Mouse (Mus musculus) forebrain, postnatal 0 days (tissue): Measurements from ENCODE around the gene Tmem235. TPM values are rescaled to one million over a fixed set of nuclear protein-coding genes. Genes with fewer than 3 reads are reported as not detected.

ENCODE experiments used
- ATAC-seq: fragments of 200-750 bp; cut with Nextera tagmentation; 2 replicates; pipeline ENCODE4 v1.8.0; 2017; ENCODE audit warnings: mild to moderate bottlenecking, moderate library complexity
- DNase-seq: peaks from one replicate; pipeline ENCODE4 v3.0.0-alpha.2; 2015
- H3K27ac ChIP-seq: fragments of 300-500 bp; sonication (generic); 2 replicates; pipeline ENCODE4 v1.5.1; 2014; ENCODE audit warnings: low read depth, mild to moderate bottlenecking, antibody characterized with exemption, low read length, moderate library complexity, mixed read lengths
- H3K27me3 ChIP-seq: fragments of 300-500 bp; sonication (generic); 2 replicates; pipeline ENCODE4 v1.6.1; 2014; ENCODE audit warnings: mild to moderate bottlenecking, low read length, mixed read lengths; ENCODE audit not compliant: insufficient read depth
- H3K36me3 ChIP-seq: fragments of 300-500 bp; sonication (generic); 2 replicates; pipeline ENCODE4 v1.6.1; 2014; ENCODE audit warnings: mild to moderate bottlenecking, moderate library complexity; ENCODE audit not compliant: insufficient read depth
- H3K4me1 ChIP-seq: fragments of 300-500 bp; sonication (generic); 2 replicates; pipeline ENCODE4 v1.6.1; 2014; ENCODE audit warnings: antibody characterized with exemption; ENCODE audit not compliant: insufficient read depth
- H3K4me2 ChIP-seq: fragments of 300-500 bp; sonication (generic); 2 replicates; pipeline ENCODE4 v1.6.1; 2014; ENCODE audit warnings: low read depth, mild to moderate bottlenecking, moderate library complexity
- H3K4me3 ChIP-seq: fragments of 300-500 bp; sonication (generic); 2 replicates; pipeline ENCODE4 v1.5.1; 2014; ENCODE audit warnings: low read depth, low read length, mixed read lengths
- H3K9ac ChIP-seq: fragments of 300-500 bp; sonication (generic); 2 replicates; pipeline ENCODE4 v1.6.1; 2014; ENCODE audit warnings: mild to moderate bottlenecking
- H3K9me3 ChIP-seq: fragments of 300-500 bp; sonication (generic); 2 replicates; pipeline ENCODE4 v1.6.1; 2016; ENCODE audit warnings: low read length
- CTCF ChIP-seq: sonication (generic); IDR thresholded peaks from 2 replicates; pipeline ENCODE4 v1.5.1; 2016; ENCODE audit warnings: antibody characterized with exemption, control low read depth, low read depth
- whole genome bisulfite sequencing: fragments of 180-500 bp; shearing (Covaris S2); extraction: QIAGEN DNeasy Blood & Tissue Kit; methylation state at CpG from one replicate; pipeline ENCODE4 v1.1.7; 2014; 5-methylcytosine and 5-hydroxymethylcytosine counted together
- polyA plus RNA-seq: library from polyadenylated mRNA; unstranded; fragments of >200 nt; fragmentation: Nextera tagmentation; extraction: Ambion mirVana; gene quantifications from 2 replicates; pipeline ENCODE4 v1.2.1, GENCODE M21; 2015
- total RNA-seq: library from RNA; depleted of rRNA; stranded (reverse); fragments of >200 nt; gene quantifications from 2 replicates; pipeline ENCODE4 v1.2.3, GENCODE M21; 2014

The Tmem235 gene
- total and polyA plus RNA-seq, 2 experiments from 2014 or later = not detected

DNA sequence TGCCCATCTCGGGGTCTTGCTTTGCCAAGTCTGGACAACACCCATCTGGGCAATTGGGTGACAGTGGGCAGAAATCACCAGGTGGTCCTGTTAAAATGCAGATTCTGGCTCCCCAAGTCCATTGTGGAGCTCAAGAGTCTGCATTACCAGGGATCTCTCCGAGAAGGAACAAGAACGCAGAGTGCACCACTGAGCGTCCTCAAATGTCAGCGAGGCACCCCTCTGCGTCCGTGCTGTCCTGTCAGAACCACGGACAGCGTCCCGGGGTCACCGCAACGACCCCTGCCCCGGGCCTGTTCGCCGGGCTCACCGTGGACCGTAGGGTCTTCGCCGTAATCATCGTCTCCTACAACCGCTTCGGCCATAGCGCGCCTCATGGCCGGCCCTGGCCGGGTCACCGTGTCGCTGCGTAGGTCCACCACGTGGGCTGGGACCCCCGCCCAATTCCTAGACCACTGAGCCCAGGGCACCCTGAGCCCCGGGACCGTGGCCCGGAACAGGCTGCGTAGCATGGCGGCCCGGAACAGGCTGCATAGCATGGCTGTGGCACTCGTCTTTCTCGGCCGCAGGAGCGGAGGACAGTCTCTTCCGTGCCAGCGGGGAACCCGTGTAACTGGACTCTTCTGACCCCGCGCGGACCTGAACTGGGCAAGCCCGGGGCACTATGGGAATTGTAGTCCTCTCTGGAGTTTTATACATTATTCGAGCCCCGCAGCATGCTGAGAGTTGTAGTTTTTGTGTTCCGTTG is 12.5 kb downstream of the Tmem235 start, which contains the start of gene Tha1:
Gene Tha1 (minus strand): TSS at position 621 of the 748 bp plus-strand sequence.
- 2% methylated on average over 51 of the region's 51 CpGs for WGBS
- peak within 1 kb of the TSS; percentile 71 for H3K9ac ChIP-seq
- ATAC-seq (peak; percentile 84), DNase-seq (peak; percentile 79)
- peak within 1 kb of the TSS; percentile 68 for H3K4me3 ChIP-seq
- H3K9me3 ChIP-seq = no peaks in the 10 kb centered on the region
- H3K27ac ChIP-seq = no peak within 1 kb of the TSS
- H3K4me2 ChIP-seq = peak within 1 kb of the TSS; percentile 92
- H3K4me1 ChIP-seq = 0 out of 2 replicates have a peak, but pooled peaks cover 3% of the 10 kb centered on the region
- TF ChIP-seq CTCF = no peak
- no peaks in the 10 kb centered on the region for H3K36me3 ChIP-seq
- no peaks in the 10 kb centered on the region for H3K27me3 ChIP-seq

DNA sequence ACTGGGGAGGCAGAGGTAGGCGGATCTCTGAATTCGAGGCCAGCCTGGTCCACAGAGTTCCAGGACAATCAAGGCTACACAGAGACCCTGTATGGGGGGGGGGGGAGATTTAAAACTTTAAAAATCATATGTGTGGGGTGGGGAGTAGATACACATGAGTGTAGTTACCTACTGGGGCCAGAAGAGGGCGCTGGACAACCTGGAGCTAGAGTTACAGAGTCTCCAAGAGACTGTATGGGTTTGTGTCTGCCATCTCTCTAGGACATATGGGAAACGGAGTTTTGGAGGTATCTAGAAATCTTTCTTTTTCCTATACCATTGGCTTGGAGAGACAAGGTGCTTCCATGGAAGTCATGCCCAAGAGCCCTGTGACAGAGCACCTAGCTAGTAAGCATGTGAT is 13.9 kb downstream of the Tmem235 start:
- Histone ChIP-seq H3K4me3 (no peak overlapping the region), H3K9ac (no peak overlapping the region), H3K4me2 (no peak overlapping the region), H3K27me3 (no peaks in the 10 kb centered on the region), H3K36me3 (no peaks in the 10 kb centered on the region), H3K27ac (no peak overlapping the region), H3K4me1 (0 out of 2 replicates have a peak, but pooled peaks cover 3% of the 10 kb centered on the region), H3K9me3 (no peaks in the 10 kb centered on the region)
- WGBS = 61% methylated on average over 4 of the region's 4 CpGs
- peak; percentile 63 for TF ChIP-seq CTCF
- DNase-seq (no peak), ATAC-seq (no peak)

DNA sequence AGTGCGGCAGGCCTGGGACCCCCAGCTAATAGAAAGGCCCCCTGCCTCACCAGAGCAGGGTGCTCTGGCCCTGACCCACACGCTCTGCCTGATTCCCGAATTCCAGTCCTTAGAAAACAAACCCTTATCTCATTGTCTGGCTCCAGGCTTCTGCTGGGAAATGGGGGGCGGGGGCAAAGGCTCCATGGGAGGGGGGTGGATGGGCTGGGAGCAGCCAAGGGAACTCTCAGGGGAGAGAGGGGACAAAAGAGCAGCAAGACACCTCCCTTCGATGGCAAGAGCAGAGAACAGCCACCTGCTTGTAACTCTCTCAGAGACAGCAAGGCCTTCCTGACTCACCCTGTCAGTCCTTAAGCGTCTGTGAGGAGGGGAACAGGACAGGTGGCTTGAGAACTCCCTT is 15.1 kb downstream of the Tmem235 start:
- no peak for DNase-seq
- Histone ChIP-seq H3K4me2 (no peak overlapping the region), H3K9ac (no peak overlapping the region), H3K36me3 (no peaks in the 10 kb centered on the region), H3K4me1 (0 out of 2 replicates have a peak, but pooled peaks cover 3% of the 10 kb centered on the region), H3K9me3 (no peaks in the 10 kb centered on the region), H3K27ac (no peak overlapping the region), H3K27me3 (no peaks in the 10 kb centered on the region), H3K4me3 (no peak overlapping the region)
- 26% methylated on average over 6 of the region's 6 CpGs for WGBS
- TF ChIP-seq CTCF = no peak
- ATAC-seq = no peak

DNA sequence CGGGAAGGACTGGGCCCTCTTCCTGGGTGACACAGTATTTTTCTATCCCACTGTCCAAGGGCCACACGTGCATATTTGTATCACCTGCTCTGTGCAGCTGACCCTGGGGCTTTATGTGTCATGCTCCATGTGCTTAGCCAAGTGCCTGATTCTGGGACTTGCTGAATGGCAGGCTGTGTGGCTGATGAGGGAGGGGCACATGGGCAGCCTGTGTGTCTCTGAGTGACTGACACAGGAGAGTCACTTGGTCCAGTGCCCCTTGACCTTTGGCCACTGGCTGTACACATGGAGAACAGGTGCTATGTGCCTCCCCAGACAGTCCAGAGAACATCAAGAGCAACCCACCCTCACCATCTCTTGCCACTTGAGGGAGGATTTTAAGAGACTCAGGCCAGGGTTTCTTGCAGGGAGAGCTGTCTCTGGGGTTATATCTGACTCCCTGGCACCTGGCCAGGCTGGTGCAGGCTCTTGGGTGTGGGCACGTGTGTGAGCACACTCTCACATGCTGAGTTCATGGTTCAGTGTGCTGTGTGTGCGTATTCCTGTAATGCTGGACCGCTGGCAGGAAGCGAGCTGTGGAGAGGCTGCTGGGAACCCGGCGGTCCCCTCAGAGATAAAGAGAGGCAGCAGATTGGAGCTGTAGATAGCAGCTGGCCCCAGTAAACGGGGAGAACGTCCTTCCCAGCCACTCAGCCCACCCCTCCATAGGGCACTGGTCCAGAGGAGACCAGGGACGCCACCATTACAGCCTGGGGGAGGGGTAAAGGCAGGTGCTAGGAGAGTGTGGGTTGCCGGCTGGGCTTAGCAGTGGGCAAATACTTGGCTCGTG is 17.6 kb downstream of the Tmem235 start:
- WGBS = 14% methylated on average over 13 of the region's 13 CpGs
- peak; percentile 60 for DNase-seq
- no peaks in the 10 kb centered on the region for H3K27me3 ChIP-seq
- H3K4me3 ChIP-seq = no peak overlapping the region
- no peak overlapping the region for H3K27ac ChIP-seq
- peak; percentile 81 for ATAC-seq
- peak overlapping the region; percentile 25; the same call in 1 of the 2 replicates for H3K9ac ChIP-seq
- no peak for TF ChIP-seq CTCF
- peak overlapping the region; percentile 34; the same call in 1 of the 2 replicates for H3K4me2 ChIP-seq
- no peaks in the 10 kb centered on the region for H3K4me1 ChIP-seq
- no peaks in the 10 kb centered on the region for H3K36me3 ChIP-seq
- no peaks in the 10 kb centered on the region for H3K9me3 ChIP-seq

DNA sequence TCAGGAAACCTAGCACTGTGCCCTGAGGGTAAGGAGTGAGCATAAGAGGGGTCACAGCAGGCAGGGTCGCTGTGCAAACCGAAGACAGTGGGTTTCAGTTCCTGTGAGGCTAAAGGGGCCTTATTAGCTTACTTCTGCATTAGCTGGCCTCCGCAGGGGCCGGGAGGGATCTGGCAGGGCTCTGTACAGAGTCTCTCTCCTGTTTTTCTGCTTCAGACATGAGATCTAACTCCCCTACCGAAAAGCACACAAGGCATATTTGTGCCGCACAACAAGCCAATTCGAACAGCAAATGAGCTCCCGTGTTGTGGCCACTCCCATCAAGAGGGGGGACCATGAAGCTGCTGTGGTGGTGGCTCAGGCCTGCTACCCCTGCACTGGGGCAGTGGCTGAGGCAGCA is 18.3 kb downstream of the Tmem235 start:
- peak; percentile 30 for ATAC-seq
- Histone ChIP-seq H3K27ac (no peak overlapping the region), H3K36me3 (no peaks in the 10 kb centered on the region), H3K9ac (no peak overlapping the region), H3K4me2 (peak overlapping the region; percentile 34; the same call in 1 of the 2 replicates), H3K4me1 (no peaks in the 10 kb centered on the region), H3K27me3 (no peaks in the 10 kb centered on the region), H3K9me3 (no peaks in the 10 kb centered on the region), H3K4me3 (no peak overlapping the region)
- TF ChIP-seq CTCF = no peak
- 7% methylated on average over 8 of the region's 8 CpGs for WGBS
- DNase-seq = peak; percentile 13

DNA sequence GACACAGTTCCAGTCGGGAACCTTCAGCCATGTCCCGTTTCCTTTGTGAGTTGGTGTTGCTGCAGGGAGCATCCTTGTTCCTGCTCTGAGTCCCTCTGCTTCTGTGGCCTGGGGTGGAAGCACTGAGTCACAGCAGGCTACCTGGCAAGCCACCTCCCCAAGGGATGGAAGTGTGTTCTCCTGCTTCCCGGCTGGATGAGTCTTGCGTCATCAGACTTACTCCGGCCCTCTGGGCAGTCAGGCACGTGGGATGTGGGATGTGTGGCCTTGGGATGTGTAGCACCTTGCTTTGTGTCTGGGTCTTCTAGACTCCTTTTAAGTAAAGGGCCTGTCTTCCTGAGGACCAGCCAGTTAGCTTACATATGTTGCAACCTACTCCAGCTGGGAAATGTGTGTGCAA is 19.1 kb downstream of the Tmem235 start:
- Histone ChIP-seq H3K4me3 (no peak overlapping the region), H3K9ac (no peak overlapping the region), H3K27ac (no peak overlapping the region), H3K9me3 (no peaks in the 10 kb centered on the region), H3K27me3 (no peaks in the 10 kb centered on the region), H3K4me1 (no peaks in the 10 kb centered on the region), H3K4me2 (no peak overlapping the region), H3K36me3 (no peaks in the 10 kb centered on the region)
- ATAC-seq (no peak), DNase-seq (no peak)
- TF ChIP-seq CTCF = no peak
- 72% methylated on average over 6 of the region's 6 CpGs for WGBS
